Mouse (Mus musculus) G1E (cell line): Measurements from ENCODE around the gene Amdhd1.

Experiments
- CTCF ChIP-seq: IDR thresholded peaks from 2 replicates; pipeline ENCODE4 v1.5.1; 2012; ENCODE audit warnings: low read depth, low read length, inconsistent platforms, mixed read lengths
- GATA1 ChIP-seq: IDR thresholded peaks from 2 replicates; pipeline ENCODE4 v1.6.1; 2012; ENCODE audit warnings: borderline replicate concordance, low read length, inconsistent platforms, mixed read lengths

DNA sequence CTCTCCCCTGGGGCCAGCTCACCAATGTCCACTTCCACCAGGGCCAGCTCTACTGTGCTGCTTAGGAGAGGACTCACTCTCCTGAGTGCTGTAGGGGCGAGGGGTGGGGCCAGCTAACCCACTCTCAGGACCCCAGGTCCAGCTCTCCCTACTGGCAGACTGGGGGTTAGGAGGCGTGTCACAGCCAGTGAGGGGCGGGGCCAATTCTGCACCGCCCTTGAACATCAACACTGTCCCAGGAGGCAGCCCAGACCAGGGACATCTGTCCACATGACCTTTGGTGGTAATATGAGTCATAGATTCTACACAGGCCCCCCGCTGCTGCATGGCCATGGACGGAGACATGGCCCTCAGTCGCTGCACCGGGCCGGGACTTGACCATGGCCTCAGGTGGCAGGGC is 20.0 kb upstream of the Amdhd1 start:
- no peak for TF ChIP-seq CTCF
- TF ChIP-seq GATA1, result no peak
